Mouse (Mus musculus): ENCODE measurements around the gene Fgf14. TPM values are rescaled to one million over a fixed set of nuclear protein-coding genes. Genes with fewer than 3 reads are reported as not detected.
"Not testable (repeated sequence)": the region's sequence is repeated elsewhere in the genome, so short reads cannot be mapped to it uniquely, and the experiment has no call there.

The Fgf14 gene
- polyA plus RNA-seq, 1 experiment from 2014 or later, result 13.0 TPM

DNA sequence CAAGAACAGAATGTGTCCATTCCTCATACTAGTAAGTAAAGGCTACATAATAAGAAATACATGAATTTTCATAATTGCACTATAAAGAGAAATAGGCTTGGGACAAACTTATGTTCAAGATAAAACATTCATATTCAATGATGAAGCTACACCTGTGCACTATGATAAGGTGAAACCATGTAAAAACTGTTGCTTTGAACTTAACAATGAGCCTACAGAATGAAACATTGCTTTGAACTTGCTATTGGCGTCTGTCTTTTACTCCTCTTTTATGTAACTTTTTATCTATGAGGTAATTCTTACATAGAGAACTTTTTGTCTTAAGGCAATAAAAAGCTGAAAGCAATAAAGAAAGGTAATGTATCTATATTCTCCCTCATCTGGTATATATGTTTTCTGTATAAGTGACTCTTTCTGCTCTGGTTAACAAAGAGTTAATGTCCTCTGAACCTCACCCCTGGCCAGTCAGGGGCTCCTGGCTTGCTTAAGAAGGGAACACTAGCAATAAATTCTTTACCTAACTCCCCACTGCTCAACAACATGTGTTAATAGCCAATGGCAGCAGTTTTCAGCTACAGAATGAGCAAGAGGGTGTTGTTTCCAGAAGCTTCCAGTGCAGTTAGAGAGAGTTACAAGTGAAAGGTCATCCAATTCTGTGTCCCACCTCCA lies 569.6 kb downstream of the Fgf14 start:
- H3K4me2 ChIP-seq, result no peak overlapping the region
- no peaks in the 10 kb centered on the region for H3K36me3 ChIP-seq (replicated peaks)
- H3K4me1 ChIP-seq, result no peaks in the 10 kb centered on the region
- no peak overlapping the region for H3K9ac ChIP-seq
- no peak overlapping the region for H3K27ac ChIP-seq
- H3K9me3 ChIP-seq, result no peaks in the 10 kb centered on the region
- H3K27me3 ChIP-seq, result no peaks in the 10 kb centered on the region
- no peak overlapping the region for H3K4me3 ChIP-seq (replicated peaks)
- 89% methylated on average over 1 of the region's 1 CpGs for WGBS
- no peak for ATAC-seq (ENCODE audit: low FRiP score)

DNA sequence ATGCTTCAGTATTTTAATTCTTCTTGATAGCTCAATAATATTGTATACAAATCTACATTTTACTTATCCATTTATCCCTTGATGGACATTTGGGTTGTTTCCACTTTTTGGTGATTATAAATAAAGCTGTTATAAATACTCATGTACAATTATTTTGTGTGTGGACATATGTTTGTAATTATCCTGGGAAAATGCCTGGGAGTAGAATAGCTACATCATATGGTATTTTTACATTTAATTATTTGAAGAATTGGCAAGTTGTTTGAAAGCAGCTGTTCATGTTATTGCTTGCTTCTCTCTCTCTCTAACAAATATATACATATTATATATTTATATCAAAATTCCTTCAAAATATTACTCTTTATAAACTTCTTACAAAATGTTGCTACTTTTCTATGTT lies 593.8 kb downstream of the Fgf14 start:
- Histone ChIP-seq H3K9ac (no peak overlapping the region), H3K27ac (no peak overlapping the region), H3K9me3 (no peaks in the 10 kb centered on the region), H3K4me1 (no peaks in the 10 kb centered on the region), H3K27me3 (no peaks in the 10 kb centered on the region), H3K36me3 (replicated peaks) (no peaks in the 10 kb centered on the region), H3K4me2 (no peak overlapping the region), H3K4me3 (replicated peaks) (no peak overlapping the region)
- no peak for ATAC-seq (ENCODE audit: low FRiP score)

DNA sequence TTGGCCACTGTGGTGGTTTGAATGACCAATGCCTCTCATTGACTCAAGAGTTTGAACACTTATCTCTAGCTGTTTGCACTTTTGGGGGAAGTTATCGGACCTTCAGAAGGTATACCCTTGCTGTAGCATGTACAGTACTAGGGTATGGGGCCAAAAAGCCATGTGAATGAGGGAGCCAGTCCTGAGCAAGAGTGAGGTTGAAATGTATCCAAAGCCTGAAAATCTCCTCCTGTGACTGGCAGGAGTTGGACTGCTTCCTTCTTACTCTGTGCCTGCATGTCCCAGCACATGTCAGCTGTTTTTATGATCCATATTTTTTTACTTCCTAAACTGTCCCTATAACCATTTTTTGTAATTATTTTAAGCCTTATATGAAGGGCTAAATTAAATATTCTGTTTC lies 632.9 kb downstream of the Fgf14 start:
- no peaks in the 10 kb centered on the region for H3K36me3 ChIP-seq (replicated peaks)
- H3K27me3 ChIP-seq, result no peaks in the 10 kb centered on the region
- 87% methylated on average over 1 of the region's 1 CpGs for WGBS
- H3K27ac ChIP-seq, result no peak overlapping the region
- no peak for ATAC-seq (ENCODE audit: low FRiP score)
- H3K4me1 ChIP-seq, result no peaks in the 10 kb centered on the region
- no peaks in the 10 kb centered on the region for H3K9me3 ChIP-seq
- no peak overlapping the region for H3K4me3 ChIP-seq (replicated peaks)
- H3K4me2 ChIP-seq, result no peak overlapping the region
- no peak overlapping the region for H3K9ac ChIP-seq

DNA sequence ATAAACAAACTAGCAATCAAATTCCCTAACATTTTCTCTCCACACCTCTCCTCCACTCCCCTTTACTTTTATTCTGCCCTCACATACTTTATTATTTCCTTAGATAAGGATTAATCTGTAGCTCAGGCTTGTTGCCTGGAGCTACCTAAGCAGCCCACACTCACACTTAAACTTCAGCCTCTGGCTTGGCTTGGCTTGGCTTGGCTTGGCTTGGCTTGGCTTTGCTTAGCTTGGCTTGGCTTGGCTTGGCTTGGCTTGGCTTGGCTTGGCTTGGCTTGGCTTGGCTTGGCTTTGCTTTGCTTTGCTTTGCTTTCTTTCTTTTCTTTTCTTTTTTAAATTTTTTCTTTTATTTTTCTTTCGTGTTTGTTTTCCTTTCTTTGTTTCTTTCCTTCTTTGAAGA lies 636.3 kb downstream of the Fgf14 start:
- H3K27me3 ChIP-seq, result no peaks in the 10 kb centered on the region
- H3K27ac ChIP-seq, result no peak overlapping the region

DNA sequence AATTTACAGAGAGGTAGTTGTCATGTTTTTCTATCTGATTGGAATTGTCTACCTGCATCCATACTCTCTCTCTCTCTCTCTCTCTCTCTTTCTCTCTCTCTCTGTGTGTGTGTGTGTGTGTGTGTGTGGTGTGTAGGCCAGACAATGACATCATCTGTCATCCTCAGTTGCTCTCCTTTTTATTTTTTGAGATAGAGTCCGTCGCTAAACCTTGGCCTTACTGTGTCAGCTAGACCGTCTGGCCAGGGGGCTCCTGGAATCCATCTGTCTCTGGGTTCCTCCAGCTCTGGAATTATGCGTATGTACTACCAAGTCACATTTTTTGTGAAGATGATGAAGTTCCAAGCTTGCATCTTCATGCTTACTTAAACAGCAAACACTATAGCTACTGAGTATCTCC lies 639.5 kb downstream of the Fgf14 start:
- Histone ChIP-seq H3K9me3 (no peaks in the 10 kb centered on the region), H3K4me3 (replicated peaks) (no peak overlapping the region), H3K4me1 (peaks cover 9% of the 10 kb centered on the region), H3K36me3 (replicated peaks) (no peaks in the 10 kb centered on the region), H3K4me2 (no peak overlapping the region), H3K27ac (no peak overlapping the region), H3K27me3 (no peaks in the 10 kb centered on the region), H3K9ac (no peak overlapping the region)
- ATAC-seq (ENCODE audit: low FRiP score), result no peak
- 49% methylated on average over 4 of the region's 4 CpGs for WGBS

More for the DNA sequence above, 636.3 kb downstream of the Fgf14 start:
- ATAC-seq (ENCODE audit: low FRiP score), result no peak
- Histone ChIP-seq H3K4me1 (peaks cover 9% of the 10 kb centered on the region), H3K4me3 (replicated peaks) (no peak overlapping the region), H3K9ac (no peak overlapping the region), H3K4me2 (no peak overlapping the region), H3K9me3 (no peaks in the 10 kb centered on the region), H3K36me3 (replicated peaks) (no peaks in the 10 kb centered on the region)
- WGBS, result 88% methylated on average over 1 of the region's 1 CpGs

DNA sequence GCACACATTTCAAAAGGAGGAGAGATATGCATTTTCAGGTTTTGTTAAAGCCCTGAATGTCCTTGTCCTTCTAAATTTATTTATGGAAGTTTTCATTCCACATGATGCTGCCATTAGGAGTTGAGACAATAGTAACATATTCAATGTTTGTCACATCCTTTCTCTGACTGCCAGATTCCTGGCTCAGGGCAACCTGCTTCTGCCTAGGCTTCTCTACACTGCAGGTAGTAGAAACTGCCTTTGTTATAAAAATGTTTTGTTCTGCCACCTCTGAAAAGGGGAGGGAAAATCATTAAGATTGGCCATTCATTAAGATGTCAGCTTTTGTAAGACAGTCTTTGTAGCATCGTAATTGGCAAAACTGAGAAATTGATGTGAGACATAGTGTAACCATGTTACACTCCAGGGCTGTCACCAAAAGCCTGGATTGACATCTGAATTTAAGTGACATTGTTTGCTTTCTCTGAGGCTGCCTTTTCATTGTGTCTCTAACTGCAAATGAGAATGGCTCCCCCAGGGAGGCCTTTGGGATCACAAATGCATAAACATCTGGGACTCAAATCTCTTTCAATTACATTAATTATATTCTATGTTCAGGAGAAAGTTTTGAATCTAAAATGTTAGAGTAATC lies 640.2 kb downstream of the Fgf14 start:
- Histone ChIP-seq H3K27me3 (no peaks in the 10 kb centered on the region), H3K36me3 (replicated peaks) (no peaks in the 10 kb centered on the region), H3K9ac (no peak overlapping the region), H3K4me2 (no peak overlapping the region), H3K27ac (no peak overlapping the region), H3K4me1 (peaks cover 9% of the 10 kb centered on the region), H3K4me3 (replicated peaks) (no peak overlapping the region), H3K9me3 (no peaks in the 10 kb centered on the region)
- 7% methylated on average over 1 of the region's 1 CpGs for WGBS
- ATAC-seq (ENCODE audit: low FRiP score), result peak; percentile 44; the same call in 1 of the 2 replicates

DNA sequence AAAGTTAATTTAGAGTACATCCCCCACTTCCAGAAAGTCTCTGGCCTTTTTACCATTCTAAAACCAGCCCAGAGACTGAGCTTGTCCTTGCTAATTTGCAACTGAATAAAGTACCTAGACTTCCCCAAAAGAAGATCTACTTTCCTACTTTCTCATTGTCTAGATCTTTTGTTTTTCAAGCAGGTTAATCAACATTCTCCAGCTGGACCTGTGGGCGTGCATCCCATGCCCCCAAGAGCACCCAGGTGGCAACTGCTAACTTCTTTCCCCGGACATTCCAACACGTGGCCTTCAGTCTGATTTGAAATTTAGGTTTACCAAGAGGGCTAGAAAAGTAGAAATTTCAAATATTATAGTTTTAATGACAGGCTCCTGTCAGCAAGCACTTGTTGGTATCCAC lies 643.6 kb downstream of the Fgf14 start:
- H3K27ac ChIP-seq; ATAC-seq (ENCODE audit: low FRiP score); H3K4me3 ChIP-seq (replicated peaks); H3K36me3 ChIP-seq (replicated peaks); H3K9ac ChIP-seq; H3K27me3 ChIP-seq; H3K4me1 ChIP-seq; H3K9me3 ChIP-seq; H3K4me2 ChIP-seq: not testable (repeated sequence)
- 38% methylated on average over 3 of the region's 3 CpGs for WGBS

DNA sequence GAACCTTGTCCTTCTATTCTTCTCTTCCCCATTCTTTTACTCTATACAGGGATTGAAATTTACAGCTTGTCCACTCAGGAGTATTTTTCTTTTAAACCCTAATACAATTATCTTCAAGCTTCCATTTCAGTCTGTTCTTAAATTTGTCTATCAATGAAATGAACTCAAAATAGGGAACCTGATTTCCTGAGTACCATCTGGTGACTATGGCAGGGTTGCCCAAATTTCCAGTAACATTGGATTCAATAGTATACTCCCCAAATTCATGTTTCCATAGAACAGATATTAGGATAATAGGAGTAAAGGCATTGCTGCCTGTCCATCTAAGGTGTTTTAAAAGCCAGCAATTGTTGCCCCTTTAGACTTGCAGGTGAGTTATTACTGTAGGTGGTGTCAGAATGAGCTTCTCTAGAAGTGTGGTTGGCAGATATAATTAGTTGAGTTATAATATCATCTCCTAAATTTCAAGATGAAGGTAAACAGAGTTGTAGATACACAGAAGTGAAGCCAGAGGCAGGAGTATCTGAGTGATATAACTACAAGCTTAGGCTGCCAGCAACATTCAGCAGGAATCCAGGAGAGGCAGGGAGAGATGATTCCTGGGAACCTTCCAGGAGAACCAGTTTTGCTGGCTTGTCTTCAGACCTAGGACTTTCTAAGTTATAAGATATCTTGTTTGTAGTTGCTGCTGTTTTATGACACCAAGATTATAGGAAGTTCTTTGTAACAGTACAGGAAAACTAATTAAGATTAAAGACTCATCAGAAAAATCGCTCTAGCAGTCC lies 648.8 kb downstream of the Fgf14 start:
- no peak overlapping the region for H3K9ac ChIP-seq
- H3K4me3 ChIP-seq (replicated peaks), result no peak overlapping the region
- WGBS, result 95% methylated on average over 1 of the region's 1 CpGs
- H3K4me1 ChIP-seq, result no peaks in the 10 kb centered on the region
- H3K4me2 ChIP-seq, result no peak overlapping the region
- H3K9me3 ChIP-seq, result 0 out of 2 replicates have a peak, but pooled peaks cover 2% of the 10 kb centered on the region
- no peak overlapping the region for H3K27ac ChIP-seq
- no peaks in the 10 kb centered on the region for H3K36me3 ChIP-seq (replicated peaks)
- H3K27me3 ChIP-seq, result no peaks in the 10 kb centered on the region
- no peak for ATAC-seq (ENCODE audit: low FRiP score)

DNA sequence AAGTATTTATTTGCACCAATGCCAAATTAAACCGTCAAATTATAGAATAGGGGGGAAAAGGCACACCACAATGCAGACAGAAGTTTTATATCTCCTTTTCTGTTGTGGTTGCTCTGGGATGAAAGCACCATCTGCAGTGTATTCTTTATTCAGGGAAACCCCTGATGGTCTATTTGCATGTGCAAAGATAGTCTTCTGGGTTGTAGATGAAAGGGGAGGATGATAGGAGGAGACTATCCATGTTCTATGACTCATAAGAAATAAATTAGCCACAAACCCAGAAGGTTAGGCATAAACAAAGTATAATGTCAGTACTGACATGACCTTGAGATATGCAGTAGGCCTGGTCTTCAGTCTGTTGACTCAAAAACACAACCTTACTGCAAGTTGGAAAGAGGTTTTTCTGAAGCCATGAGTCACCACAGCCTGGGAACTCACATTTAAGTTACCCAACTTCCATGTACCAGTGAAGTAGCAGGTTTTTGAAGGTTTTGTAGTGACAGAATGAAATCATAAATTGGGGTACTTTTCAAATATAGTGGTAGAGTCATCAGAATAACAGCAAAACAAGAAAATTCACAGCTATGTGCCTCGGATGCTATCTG lies 686.2 kb downstream of the Fgf14 start:
- Histone ChIP-seq H3K27me3 (no peaks in the 10 kb centered on the region), H3K9me3 (no peaks in the 10 kb centered on the region), H3K4me1 (no peaks in the 10 kb centered on the region), H3K9ac (no peak overlapping the region), H3K4me3 (replicated peaks) (no peak overlapping the region), H3K4me2 (no peak overlapping the region), H3K27ac (no peak overlapping the region), H3K36me3 (replicated peaks) (no peaks in the 10 kb centered on the region)
- WGBS, result 70% methylated on average over 2 of the region's 2 CpGs
- ATAC-seq (ENCODE audit: low FRiP score), result no peak

DNA sequence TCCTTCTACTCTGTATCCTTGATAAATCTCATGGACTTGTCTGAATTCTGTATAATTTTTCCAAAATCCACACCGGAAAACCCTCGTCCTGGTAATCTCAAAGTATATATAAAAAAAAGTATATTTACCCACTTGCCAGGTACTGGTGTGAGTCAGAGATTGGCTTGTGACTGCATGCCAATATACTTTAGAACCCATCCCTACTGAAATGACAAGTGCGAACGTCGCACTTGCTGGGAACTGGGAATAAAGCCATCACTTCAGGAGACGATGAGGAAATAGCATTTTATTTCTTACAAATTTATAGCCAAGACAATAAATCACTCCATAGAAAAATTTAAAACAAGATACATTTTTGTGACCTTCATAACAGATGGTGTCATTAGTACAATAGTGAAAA lies 708.9 kb downstream of the Fgf14 start:
- Histone ChIP-seq H3K9ac (no peak overlapping the region), H3K27ac (no peak overlapping the region), H3K4me2 (no peak overlapping the region), H3K4me1 (no peaks in the 10 kb centered on the region), H3K9me3 (no peaks in the 10 kb centered on the region), H3K4me3 (replicated peaks) (no peak overlapping the region), H3K27me3 (no peaks in the 10 kb centered on the region), H3K36me3 (replicated peaks) (no peaks in the 10 kb centered on the region)
- ATAC-seq (ENCODE audit: low FRiP score), result no peak
- WGBS, result 95% methylated on average over 6 of the region's 6 CpGs

DNA sequence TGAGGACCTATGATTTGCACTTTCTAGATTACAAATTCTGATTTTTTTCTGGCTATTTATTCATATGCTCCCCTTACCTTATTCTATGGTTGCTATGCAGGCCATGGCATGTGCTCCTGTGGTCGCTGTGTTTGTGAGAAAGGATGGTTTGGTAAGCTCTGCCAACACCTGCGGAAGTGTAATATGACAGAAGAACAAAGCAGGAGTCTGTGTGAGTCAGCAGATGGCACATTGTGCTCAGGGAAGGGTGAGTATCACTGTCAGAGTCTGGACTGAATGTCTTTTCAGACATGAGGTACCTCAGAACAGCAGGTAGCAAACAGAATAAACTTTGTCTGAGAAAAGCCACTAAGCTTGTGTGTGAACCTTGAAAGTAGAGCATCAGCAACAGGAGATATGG lies 710.4 kb downstream of the Fgf14 start:
- Histone ChIP-seq H3K36me3 (replicated peaks) (no peaks in the 10 kb centered on the region), H3K9me3 (no peaks in the 10 kb centered on the region), H3K4me2 (no peak overlapping the region), H3K4me1 (no peaks in the 10 kb centered on the region), H3K4me3 (replicated peaks) (no peak overlapping the region), H3K27ac (no peak overlapping the region), H3K27me3 (no peaks in the 10 kb centered on the region), H3K9ac (no peak overlapping the region)
- 0 out of 2 replicates have a peak, but pooled peaks have one; percentile 41 for ATAC-seq (ENCODE audit: low FRiP score)
- WGBS, result 71% methylated on average over 2 of the region's 2 CpGs
